Comparison of ENCODE assay signal across 16 mouse cellular contexts in the genomic region with DNA sequence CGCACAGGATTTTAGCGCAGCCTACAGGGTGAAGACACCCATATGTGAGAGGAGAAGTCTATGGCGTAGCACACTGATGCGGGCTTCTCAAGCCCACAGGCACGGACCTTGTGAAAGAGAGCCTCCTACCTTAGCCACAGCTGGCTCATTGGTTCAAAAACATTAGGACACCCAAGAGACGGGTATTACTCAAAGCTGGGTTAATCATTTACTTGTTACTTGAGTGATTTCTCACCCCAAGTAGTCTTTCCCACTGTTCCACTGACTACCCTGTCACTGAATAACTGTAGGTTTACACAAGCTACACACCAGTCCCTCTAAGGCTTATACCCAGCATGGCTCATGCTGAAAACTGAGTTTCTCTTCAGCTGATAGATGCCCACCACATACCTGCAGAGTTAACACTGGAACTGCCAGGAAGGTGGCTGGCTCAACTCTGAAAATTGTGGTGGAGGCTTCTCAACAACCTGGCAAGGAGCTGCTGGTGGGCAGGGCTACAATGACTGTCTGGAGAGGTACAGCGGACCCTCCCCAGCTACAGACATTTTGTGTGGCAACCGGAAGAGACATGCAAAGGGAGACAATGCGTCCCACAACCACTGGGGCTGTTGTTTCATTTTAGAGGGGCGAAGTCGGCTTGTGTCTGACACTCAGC. TPM values are rescaled to one million over a fixed set of nuclear protein-coding genes. Genes with fewer than 3 reads are reported as not detected.
DNase-seq lines count a peak whose midpoint lies in the region; ATAC-seq and TF ChIP-seq lines count a peak whose summit lies in the region.
"Had no signal": no experiment of that assay in that cellular context is flagged by ENCODE, and none has a peak within 500 bp of the region (broad histone marks: within the 10 kb centered on the region; RNA-seq: fewer than 3 reads in every experiment).

No protein-coding gene starts in this region.

- 77% methylated on average over 11 of the region's 11 CpGs for WGBS in intestine, embryonic 15.5 days
- 70% methylated on average over 11 of the region's 11 CpGs for WGBS in liver, postnatal 0 days (ENCODE audit: insufficient replicate concordance)

- no peak overlapping the region for H3K4me2 ChIP-seq in intestine, embryonic 15.5 days (replicated peaks)
- no peak overlapping the region for H3K4me2 ChIP-seq in liver, postnatal 0 days (ENCODE audit: low read depth, low read length)
- H3K4me2 ChIP-seq: heart, embryonic 11.5 days; limb, embryonic 15.5 days had no signal

- no peaks in the 10 kb centered on the region for H3K27me3 ChIP-seq in intestine, embryonic 15.5 days (replicated peaks)
- no peaks in the 10 kb centered on the region for H3K27me3 ChIP-seq in liver, postnatal 0 days (ENCODE audit: insufficient read depth, low read length)
- H3K27me3 ChIP-seq: limb, embryonic 15.5 days had no signal

- H3K36me3 ChIP-seq in intestine, embryonic 15.5 days = no peaks in the 10 kb centered on the region
- no peaks in the 10 kb centered on the region for H3K36me3 ChIP-seq in liver, postnatal 0 days (replicated peaks; ENCODE audit: insufficient read depth, low read length)
- H3K36me3 ChIP-seq: limb, embryonic 15.5 days; midbrain, embryonic 10.5 days had no signal

- no peak for TF ChIP-seq EP300 in liver, postnatal 0 days (IDR thresholded peaks at IDR 0.05; ENCODE audit: low read depth)

- no peaks in the 10 kb centered on the region for H3K4me1 ChIP-seq in intestine, embryonic 15.5 days (replicated peaks)
- peaks cover 5% of the 10 kb centered on the region; the same call in 1 of the 2 replicates for H3K4me1 ChIP-seq in liver, postnatal 0 days (ENCODE audit: insufficient read depth)
- H3K4me1 ChIP-seq: limb, embryonic 15.5 days; midbrain, embryonic 10.5 days had no signal

- H3K9me3 ChIP-seq in intestine, embryonic 15.5 days = no peaks in the 10 kb centered on the region
- H3K9me3 ChIP-seq in liver, postnatal 0 days (ENCODE audit: low read length) = no peaks in the 10 kb centered on the region
- H3K9me3 ChIP-seq: limb, embryonic 15.5 days; midbrain, embryonic 10.5 days had no signal

- peak; percentile 27 for DNase-seq in kidney, adult 18-20 months
- peak; percentile 19 to 56 for DNase-seq in kidney, postnatal 25 days
- no peak for DNase-seq in liver, postnatal 0 days
- no peak for DNase-seq in ovary, postnatal 36 days (ENCODE audit: low spot score)
- no peak for DNase-seq in gastrocnemius, adult 8-10 months (ENCODE audit: low spot score in 2 of 2)
- no peak for DNase-seq in retina, postnatal 1 day
- DNase-seq: cerebellum, adult 2 months; gastrocnemius, postnatal 14 days; heart, postnatal 36 days had no signal

- H3K27ac ChIP-seq in intestine, embryonic 15.5 days = no peak overlapping the region
- H3K27ac ChIP-seq in liver, postnatal 0 days (ENCODE audit: low read depth) = no peak overlapping the region
- H3K27ac ChIP-seq: left cerebral cortex, adult 2 months; limb, embryonic 15.5 days; midbrain, embryonic 10.5 days had no signal

- H3K4me3 ChIP-seq in intestine, embryonic 15.5 days (replicated peaks) = no peak overlapping the region
- H3K4me3 ChIP-seq in liver, postnatal 0 days (ENCODE audit: low read depth, low read length) = no peak overlapping the region
- H3K4me3 ChIP-seq: left cerebral cortex, adult 2 months; limb, embryonic 15.5 days; midbrain, embryonic 10.5 days had no signal

- no peak overlapping the region for H3K9ac ChIP-seq in intestine, embryonic 15.5 days
- H3K9ac ChIP-seq in liver, postnatal 0 days (replicated peaks) = no peak overlapping the region
- H3K9ac ChIP-seq: limb, embryonic 15.5 days had no signal

- TF ChIP-seq CTCF in liver, postnatal 0 days (IDR thresholded peaks at IDR 0.05; ENCODE audit: low read depth) = no peak

- ATAC-seq in intestine, embryonic 15.5 days = peak; percentile 92
- ATAC-seq in liver, postnatal 0 days = peak; percentile 96
- ATAC-seq: CD4-positive, CD25-positive, alpha-beta regulatory T cell, adult 4 months; forebrain, embryonic 16.5 days had no signal

RNA-seq across cellular contexts. Expression of a gene that starts 25.5 kb away (rescaled TPM):
- polyA plus RNA-seq in intestine, embryonic 15.5 days (2015; fragmentation: Nextera tagmentation; extraction: Ambion mirVana) = 1.7 and 1.9 TPM in 2 replicates
- 0.13 and 0.23 TPM in 2 replicates for polyA plus RNA-seq in liver, postnatal 0 days (2015; fragmentation: Nextera tagmentation; extraction: Ambion mirVana)
- under 1 TPM in 3 of 4 experiments, not detected in 1; 0.17 to 0.20 (median 0.19) TPM for total RNA-seq in gastrocnemius, adult 8-10 months (2022)
- total RNA-seq: heart, postnatal 36 days had no signal
- polyA plus RNA-seq: CD4-positive, CD25-positive, alpha-beta regulatory T cell, adult 4 months had no signal

Comparison
In these comparisons a context has a peak if more than half of its experiments do, and no peak if none do; other contexts are left out.
1. DNase-seq: peak in kidney, adult 18-20 months (single experiment) and kidney, postnatal 25 days (2 of 2); none in liver, postnatal 0 days (single experiment), ovary, postnatal 36 days (single experiment), gastrocnemius, adult 8-10 months (0 of 2) and retina, postnatal 1 day (single experiment).